Mouse (Mus musculus) spleen, adult 12 weeks (tissue): ENCODE measurements around the gene Dis3l.
"Not testable (repeated sequence)": the region's sequence is repeated elsewhere in the genome, so short reads cannot be mapped to it uniquely, and the experiment has no call there.

Experiments used
- DNase-seq: peaks from one replicate; pipeline ENCODE4 v3.0.0; 2022; ENCODE audit warnings: low spot score

The Dis3l gene

DNA sequence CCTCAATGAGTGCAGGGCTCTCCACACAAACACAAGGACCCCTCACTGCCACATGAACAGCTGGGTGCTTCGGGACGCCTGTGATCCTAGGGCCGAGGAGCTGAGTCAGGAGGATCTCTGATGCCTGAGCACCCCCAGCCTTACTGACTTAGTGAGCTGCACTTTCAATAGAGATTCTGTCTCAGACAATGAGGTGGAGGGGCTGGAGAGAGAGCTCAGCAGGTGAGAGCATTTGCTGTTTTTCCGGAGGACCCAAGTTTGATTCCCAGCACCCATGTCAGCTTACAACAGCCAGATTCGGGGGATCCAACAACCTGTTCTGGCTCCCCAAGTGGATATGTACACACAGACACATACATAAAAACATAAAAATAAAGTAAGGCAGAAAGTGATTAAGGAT is 24.1 kb downstream of the Dis3l start:
- no peak for DNase-seq

DNA sequence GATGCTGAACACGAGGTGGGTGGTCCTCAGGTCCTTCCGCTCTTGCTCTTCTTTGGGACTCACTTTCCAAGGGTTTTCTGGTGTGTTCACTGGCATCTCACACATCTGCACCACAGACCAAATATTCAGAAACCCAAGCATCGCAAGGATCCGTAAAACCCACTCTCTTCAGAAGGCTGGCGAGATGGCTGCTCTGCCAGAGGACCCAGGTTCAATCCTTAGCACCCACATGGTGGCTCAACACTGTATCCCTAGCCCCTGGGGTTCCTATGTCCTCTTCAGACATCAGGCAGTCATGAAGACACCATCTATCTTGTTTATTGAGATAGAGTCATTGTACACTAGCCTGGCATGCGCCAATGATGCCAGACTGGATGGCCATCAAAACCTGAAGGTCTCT is 26.4 kb downstream of the Dis3l start:
- DNase-seq: no peak

DNA sequence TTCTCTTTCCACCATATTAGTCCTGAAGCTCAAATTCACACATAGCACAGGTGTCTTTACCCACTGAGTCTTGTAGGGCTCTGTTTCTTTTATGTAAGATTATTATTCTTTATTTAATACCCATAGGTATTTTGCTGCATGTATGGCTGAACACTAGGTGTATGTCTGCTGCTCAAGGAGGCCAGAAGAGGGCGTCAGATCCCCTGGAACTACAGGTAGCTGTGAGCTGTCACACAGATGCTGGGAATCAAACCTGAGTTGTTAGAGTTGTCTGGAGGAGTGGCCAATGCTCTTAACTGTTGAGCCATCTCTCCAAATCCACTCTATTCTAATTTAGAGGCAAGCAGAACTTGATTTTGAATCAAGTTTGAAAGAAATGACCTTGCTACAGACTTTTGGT is 29.0 kb downstream of the Dis3l start:
- no peak for DNase-seq

DNA sequence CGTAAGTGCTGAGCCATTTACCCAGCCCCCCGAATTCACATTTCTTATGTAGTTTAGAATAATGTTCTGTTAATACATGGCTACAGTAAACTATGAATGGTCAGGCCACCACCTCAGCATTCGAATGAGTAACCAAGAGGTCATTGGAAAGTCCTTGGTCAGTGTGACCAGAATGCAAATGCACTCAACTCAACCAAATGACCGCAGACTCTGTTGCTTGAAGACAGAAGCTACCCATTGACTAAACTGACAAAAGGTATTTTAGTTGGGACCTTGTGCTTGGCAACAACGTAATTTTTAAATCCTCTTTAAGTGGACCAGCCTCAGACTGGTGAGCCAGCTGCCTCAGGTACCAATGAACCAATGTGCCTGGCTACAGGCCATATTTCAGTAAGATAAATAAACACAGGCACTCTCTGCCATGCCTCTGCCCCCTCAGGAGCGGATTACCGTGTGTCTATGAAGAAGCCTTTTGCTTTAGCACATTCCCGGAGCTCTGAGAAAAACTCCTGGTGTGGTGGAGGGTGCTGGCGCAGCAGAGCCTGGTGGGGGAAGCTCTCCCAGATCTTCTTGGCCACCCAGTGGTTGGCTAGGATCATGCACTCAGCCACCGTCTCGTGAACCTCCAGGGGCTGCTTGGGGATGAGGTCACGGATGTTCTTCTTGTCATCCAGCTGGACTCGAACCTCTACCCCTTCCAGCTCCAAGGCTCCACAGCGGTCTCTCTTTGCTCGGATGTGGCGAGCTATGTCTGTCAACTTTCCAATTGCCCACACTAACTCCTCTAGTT is 29.9 kb downstream of the Dis3l start:
- no peak for DNase-seq

DNA sequence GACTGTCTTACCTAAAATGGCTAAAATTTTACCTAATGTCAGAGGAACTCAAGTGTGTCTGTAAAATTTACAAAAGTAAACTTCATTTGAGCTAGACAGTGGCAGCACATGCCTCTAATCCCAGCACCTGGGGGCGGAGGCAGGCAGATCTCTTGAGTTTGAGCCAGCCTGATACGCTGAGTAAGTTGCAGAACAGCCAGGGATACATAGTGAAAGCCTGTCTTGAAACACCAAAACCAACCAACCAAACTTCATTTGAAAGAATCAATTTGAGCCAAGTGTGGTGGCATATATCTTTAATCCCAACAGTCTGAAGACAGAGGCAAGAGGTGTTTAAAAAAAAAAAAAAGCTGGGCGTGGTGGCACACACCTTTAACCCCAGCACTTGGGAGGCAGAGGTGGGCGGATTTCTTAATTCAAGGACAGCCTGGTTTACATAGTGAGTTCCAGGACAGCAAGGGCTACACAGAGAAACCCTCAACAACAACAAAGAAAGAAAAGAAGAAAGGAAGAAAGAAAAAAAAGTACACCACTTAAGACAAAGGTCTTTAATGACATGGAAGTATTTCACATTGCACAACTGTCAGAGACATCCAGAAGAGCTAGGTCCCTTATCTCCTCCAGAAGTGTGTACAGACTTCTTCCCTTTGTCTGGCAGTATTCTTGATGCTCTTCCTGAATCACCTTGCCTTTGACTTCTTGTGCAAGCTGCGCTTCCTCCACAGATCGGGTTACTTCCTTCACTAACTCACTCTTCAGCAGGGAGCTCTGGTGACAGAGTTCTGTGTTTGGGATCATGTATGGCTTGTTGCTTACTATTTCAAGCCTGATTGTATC is 34.4 kb downstream of the Dis3l start:
- DNase-seq: no peak

DNA sequence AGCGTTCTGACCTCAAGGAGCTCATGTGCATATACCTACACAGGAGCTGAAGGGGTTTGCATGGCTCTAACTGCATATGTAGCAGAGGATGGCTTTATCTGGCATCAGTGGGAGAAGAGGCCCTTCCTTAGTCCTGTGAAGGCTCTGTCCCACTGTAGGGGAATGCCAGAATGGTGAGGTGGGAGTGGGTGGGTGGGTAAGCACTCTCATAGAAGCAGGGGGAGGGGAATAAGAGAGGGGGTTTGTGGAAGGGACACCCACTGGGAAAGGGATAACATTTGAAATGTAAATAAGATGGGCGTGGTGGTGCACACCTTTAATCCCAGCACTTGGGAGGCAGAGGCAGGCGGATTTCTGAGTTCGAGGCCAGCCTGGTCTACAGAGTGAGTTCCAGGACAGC is 38.0 kb downstream of the Dis3l start:
- DNase-seq: not testable (repeated sequence)

DNA sequence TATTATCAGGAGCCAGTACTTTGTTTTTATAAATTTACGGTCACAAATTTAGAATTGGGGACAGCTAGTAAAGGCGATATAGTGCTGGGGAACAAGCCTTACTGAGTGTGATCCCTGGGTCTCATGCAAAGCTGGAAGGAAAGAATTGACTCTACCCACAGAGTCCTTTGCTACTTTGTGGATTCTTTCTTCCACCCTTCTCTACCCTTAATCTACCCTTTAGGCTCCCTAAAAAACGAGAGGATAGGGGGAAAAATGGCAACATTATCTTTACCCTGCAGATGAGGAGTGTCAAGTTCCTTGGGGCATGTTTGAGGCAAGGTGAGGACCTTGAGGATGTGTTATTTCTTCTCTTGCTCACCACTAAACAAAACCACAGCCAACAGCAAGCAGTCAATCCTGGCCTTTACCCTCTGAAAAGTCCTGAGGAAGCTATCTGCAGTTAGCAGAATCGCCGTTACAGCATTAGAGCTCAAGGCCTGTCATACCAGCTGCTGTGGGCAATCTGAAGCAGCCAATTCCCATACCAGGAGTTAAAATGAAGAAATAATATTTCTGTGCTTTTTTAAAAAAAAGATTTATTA is 58.6 kb downstream of the Dis3l start:
- no peak for DNase-seq

DNA sequence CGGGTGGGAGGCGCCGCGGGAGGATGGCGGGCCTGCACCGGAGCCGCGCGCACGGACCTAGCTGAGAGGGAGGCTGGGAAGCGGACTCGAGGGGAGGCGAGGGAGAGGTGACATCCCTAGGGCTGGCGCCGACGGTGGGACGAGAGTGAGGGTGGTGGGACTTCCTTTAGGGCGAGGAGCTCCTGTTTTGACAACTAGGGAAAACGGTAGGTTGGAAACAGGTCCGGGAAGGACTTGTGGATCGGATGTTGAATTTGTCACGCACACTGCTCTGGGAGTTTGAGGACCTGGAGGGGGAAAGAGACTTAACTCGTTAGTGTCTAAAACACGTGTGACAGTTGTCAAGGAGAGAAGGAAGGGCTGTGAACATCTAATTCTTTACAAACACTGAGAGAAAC is 59.3 kb downstream of the Dis3l start:
- DNase-seq: no peak

DNA sequence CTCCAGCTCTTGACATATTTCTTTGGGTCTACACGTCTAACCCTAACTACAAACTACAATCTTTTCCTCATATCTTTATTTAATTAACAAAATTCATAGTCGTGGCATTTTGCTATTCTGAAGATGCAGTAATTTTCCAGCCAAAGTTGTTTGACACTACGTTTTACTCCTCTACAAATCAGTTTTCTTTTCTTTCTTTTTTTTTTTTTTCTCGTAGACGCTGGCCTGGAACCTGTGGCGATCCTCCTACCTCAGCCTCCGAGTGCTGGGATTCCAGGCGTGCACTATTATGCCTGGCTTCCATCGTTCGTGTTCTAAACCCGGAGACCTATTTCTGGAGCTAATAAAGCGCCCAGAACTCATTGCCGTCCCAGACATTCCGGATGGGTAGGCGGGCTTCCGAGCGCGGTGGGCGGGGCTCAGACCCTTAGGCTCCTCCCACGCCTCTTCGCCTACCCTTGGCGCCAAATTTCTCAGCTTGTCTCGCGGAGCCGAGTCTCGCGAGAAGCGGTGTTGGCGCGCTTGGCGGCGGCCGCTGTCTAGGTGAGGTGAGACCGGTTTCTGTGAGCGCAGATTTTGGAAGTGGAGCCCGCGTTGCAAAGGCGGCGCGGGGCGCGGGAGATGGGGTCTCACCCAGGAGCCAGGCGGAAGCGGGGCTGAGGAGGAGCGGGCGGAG is 59.8 kb downstream of the Dis3l start, which contains the start of gene Tipin:
Gene Tipin (plus strand): TSS at position 477 of the 676 bp plus-strand sequence.
- DNase-seq: peak; percentile 96

DNA sequence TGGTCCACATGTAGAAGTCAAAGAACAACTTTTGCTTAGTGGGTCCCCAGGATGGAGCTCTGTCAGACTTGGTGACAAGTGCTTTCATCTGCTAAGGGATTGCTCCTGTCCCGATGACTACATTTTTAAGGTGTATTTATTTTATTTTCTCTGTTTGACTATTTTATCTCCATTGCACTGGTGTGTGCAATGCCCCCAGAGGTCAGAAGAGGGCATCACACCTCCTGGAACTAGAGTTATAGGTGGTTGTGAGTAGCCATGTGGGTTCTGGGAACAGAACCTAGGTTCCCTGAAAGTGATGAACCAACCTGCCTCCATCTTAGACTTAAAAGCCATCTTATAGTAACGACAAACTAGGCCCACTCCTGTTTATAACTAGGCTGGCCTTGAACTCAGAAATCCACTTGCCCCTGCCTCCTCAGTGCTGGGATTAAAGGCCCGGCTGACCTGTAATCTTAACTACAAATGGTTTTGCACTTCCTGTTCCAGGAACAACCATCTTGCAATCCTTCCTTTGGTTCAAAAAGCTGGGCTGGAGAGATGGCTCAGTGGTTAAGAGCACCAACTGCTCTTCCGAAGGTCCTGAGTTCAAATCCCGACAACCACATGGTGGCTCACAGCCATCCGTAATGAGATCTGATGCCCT is 62.3 kb downstream of the Dis3l start:
- DNase-seq: no peak

DNA sequence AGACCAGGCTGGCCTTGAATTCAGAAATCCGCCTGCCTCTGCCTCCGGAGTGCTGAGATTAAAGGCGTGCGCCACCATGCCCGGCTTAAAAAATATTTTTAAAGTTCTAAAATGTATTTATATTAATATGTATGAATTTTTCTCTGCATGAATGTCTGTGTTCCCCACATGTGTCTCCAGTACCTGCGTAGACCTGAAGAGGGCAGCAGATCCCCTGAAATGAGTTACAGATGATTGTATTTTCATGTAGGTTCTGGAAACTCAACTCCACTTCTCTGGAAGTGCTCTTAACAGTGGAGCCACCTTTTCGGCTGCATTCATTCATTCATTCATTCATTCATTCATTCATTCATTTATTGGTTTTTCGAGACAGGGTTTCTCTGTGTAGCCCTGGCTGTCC is 63.4 kb downstream of the Dis3l start:
- DNase-seq: peak; percentile 66

DNA sequence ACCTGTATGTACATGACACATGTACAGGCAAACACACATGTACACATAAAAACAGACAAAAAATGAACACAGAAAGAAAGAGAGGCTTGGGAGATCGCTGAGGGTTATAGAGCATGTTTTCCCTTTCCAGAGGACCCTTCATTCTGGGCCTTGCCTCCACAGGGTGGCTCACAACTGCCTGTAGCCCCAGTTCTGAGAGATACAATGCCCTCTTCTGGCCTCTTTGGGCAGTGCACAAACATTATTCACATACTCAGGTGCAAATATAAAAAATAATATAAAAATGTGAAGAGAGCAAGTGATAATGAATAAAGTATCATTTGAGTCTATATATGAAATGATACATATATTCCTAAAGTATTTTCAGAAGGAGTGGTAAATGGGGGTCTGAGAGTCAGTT is 66.2 kb downstream of the Dis3l start:
- DNase-seq: no peak

DNA sequence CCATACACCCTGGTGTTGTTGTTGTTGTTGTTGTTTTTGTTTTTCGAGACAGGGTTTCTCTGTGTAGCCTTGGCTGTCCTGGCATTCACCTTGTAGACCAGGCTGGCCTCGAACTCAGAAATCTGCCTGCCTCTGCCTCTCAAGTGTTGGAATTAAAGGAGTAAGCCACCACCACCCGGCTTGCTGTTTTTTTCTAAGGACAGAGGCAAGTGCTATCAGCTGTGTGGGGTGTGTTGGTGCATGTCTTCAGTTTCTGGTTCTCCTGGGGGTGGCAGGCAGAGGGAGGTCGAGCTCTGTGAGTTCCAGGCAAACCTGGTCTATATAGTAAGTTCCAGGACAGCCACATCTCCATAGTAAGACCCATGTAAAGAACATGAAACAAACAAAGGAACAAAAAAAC is 66.8 kb downstream of the Dis3l start:
- no peak for DNase-seq

DNA sequence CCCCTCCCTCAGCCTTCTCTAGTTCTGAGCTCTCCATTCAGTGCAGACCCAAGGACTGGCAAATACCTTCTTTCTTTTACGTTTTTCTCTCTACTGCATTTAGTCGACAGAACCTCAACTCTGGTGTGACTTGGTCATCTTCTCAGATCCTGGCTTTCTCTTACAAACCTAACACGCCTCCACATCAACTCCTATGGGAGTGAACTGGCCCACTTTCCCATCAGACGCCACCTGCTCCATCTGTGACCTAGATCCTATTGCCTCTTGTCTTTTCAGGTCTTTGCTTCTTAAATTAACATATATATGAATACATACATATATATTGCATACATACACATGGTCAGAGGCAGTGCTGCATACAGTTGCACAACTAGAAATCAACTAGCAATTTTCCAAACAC is 67.3 kb downstream of the Dis3l start:
- no peak for DNase-seq

DNA sequence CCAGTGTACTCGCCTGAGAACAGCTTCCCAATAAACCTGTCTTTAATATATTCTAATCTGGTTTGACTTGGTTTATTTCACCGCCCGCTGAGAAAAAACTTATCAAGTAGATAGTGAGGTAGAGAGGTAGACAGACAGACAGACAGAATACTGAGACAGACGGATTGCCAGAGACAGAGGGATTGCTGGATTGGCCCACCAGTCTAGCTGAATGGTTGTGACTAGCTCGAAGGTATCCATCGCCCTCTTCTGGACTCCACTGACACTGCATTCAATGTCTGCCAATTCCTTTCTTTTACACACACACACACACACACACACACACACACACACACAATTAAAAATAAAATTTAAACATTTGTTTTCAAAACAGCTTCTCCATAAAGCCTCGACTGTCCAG is 68.5 kb downstream of the Dis3l start:
- no peak for DNase-seq

DNA sequence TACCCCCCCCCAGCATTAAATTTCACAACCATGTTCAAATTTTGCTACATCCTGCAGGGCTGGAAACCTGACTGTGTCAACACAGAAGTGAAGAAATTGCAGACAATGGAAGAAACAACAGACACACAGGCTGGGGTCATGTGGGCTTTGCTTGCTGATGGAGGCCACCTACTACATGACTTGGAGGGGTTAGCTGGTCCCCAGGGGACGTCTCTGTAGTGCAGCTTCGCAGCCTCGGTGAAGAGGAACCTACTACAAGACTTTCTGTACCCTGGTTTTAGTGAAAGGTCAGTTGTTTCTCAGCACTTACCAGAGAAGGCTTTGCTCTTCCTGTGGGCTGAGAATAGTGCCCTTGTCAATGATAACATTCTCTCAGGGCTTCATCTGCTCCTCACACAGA is 69.8 kb downstream of the Dis3l start:
- no peak for DNase-seq

DNA sequence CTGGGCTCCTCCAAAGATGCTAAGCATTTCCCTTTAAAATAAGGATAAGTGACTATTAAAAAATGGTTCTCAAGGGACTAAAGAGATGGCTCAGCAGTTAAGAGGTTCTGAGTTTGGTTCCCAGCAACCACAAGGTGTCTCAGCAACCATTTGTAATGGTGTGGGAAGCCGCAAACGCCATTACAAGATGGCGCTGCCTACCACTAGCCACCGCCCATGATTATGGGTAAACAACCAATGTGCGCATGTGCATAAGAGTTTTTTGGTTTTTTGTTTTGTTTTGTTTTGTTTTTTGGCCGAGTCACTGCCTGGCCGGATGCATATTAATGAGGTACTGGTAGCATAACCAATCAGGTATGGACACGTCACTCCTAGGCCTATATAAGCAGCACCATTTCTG is 72.3 kb downstream of the Dis3l start:
- not testable (repeated sequence) for DNase-seq

DNA sequence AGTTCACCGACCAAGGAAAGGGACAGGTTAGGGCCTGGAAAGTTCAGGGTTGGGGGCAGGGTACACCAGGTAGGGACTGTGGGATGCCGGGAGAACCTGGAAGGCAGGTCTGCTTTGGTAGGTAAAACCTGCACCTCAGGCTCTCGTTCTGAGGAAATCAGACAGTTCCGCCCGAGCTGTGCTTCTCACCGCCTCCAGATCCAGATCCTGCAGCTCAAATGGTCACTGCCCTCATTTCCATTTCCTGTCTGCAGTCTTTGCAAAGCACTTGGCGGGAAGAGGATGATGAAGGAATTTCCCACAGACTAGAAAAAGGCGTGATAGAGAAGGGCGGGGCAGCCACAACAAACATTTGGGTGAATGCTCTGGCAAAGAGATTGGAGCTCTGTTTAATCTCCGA is 72.9 kb downstream of the Dis3l start:
- DNase-seq: no peak

DNA sequence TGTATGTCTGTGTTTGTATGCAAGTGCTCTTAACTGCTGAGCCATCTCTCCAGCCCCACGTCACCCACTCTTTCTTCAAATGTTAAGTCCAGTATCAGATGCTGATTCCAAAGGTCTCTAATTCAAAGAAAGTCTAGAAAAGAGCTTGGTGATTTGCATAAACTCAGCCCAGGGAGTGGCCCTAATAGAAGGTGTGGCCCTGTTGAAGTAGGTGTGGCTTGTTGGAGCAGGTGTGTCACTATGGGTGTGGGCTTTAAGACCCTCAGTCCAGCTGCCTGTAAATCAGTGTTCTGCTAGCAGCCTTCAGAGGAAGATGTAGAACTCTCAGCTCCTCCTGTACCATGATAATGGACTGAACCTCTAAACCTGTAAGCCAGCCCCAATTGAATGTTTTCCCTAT is 73.9 kb downstream of the Dis3l start:
- no peak for DNase-seq

DNA sequence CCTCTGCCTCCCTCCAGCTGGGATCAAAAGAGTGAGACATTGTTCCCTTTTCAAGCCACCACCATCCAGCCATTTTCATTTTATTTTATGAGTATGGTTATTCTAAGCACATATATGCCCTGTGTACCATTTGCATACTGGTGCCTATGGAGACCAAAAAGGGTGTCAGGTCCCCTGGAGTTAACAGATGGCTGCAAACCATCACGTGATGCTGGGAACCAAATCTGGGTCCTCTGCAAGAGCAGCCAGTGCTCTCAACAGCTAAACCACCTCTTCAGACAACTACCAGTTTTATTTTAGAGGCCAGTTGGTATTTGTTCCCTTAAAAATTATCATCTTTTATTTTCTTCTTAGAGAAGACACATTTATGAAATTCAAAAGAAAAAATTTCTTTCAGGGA is 76.3 kb downstream of the Dis3l start:
- no peak for DNase-seq

DNA sequence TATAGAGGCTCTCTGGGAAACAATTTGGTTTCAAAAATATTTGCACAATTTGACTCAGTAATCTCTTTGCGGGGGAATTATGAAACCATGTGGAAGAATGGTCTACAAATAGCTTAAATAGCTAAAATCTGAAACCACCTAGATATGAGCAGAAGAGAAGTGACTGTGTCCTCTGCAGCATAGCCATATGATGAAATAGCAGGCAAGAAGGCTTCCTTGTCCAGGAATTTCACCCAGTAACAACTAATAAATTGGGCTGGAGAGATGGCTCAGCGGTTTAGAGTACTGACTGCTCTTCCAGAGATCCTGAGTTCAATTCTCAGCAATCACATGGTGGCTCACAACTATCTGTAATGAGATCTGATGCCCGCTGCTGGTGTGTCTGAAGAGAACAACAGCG is 80.1 kb downstream of the Dis3l start:
- no peak for DNase-seq

DNA sequence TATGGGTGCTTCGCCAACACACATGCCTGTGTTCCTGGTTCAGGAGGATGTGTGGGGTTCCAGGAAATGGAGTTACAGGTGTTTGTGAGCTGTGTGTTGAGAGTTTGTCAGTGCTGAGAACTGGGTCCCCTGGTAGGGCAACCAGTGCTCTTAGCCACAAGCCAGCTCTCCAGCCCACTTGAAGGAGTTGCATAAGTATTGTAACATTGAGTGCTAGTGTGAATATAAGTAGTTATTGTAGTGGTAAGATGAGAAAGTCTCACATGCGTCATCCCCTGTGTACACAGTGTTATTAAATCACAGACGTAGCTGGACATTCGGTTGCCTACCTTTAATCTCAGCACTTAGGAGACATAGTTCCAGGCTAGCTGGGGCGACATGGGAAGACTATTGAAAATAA is 81.2 kb downstream of the Dis3l start:
- no peak for DNase-seq
